Comparison of ENCODE assay signal across 12 mouse cellular contexts in the genomic region with DNA sequence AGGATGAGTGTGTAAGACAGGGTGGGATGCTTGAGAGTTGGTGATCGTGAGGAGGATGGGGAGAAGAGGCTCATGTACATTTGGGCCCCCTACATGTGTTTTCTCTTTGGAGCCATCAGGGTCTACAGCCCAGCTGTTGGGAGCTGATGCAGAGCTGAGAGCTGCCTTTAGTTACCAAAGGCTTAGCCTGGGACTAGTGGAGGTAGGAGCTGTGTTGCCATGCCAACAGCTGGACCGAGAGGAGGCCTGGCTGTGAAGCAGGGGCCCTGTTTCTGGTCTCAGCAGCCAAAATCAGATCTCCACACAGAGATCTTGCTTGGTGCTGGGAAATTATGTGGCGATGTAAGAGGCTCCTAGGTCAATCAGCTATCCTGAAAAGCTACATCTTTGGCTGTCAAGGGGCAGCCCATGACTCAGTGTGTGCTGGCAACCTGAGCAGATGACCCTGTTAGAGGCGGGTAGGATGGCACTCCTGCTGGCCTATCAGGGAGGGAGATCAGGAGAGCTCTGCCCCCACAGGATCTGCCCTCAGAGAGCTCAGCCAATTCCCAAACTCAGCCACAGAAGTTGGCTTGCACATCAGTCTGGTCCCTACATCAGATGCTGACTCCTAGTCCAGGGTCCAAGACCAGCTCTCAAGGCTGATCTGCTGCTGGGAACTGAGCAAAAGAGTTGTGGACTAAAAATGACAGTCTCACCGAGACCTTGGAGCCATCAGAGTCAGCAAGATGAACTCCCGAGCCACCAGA. TPM values are rescaled to one million over a fixed set of nuclear protein-coding genes. Genes with fewer than 3 reads are reported as not detected.
DNase-seq lines count a peak whose midpoint lies in the region; ATAC-seq and TF ChIP-seq lines count a peak whose summit lies in the region.
"Had no signal": no experiment of that assay in that cellular context is flagged by ENCODE, and none has a peak within 500 bp of the region (broad histone marks: within the 10 kb centered on the region; RNA-seq: fewer than 3 reads in every experiment).

No protein-coding gene starts in this region.

- H3K36me3 ChIP-seq in heart, embryonic 10.5 days = no peaks in the 10 kb centered on the region
- H3K36me3 ChIP-seq in neural tube, embryonic 13.5 days = no peaks in the 10 kb centered on the region
- H3K36me3 ChIP-seq in hindbrain, postnatal 0 days (ENCODE audit: insufficient read depth, low read length) = no peaks in the 10 kb centered on the region
- no peaks in the 10 kb centered on the region for H3K36me3 ChIP-seq in stomach, postnatal 0 days (ENCODE audit: control insufficient read depth, insufficient read depth, low read length)
- H3K36me3 ChIP-seq: liver, embryonic 15.5 days had no signal

- TF ChIP-seq EP300 in stomach, postnatal 0 days (optimal IDR thresholded peaks at IDR 0.05) = no peak

- no peak for ATAC-seq in neural tube, embryonic 13.5 days (ENCODE audit: low read depth)
- no peak for ATAC-seq in hindbrain, postnatal 0 days
- ATAC-seq in stomach, postnatal 0 days (ENCODE audit: low FRiP score, low TSS enrichment) = no peak
- ATAC-seq: intestine, postnatal 0 days had no signal

- H3K4me2 ChIP-seq in neural tube, embryonic 13.5 days = no peak overlapping the region
- no peak overlapping the region for H3K4me2 ChIP-seq in hindbrain, postnatal 0 days (ENCODE audit: low read depth, low read length)
- no peak overlapping the region for H3K4me2 ChIP-seq in stomach, postnatal 0 days (replicated peaks; ENCODE audit: low read depth)
- H3K4me2 ChIP-seq: liver, embryonic 15.5 days had no signal

- H3K4me1 ChIP-seq in heart, embryonic 10.5 days = peaks cover 44% of the 10 kb centered on the region
- peaks cover 26% of the 10 kb centered on the region for H3K4me1 ChIP-seq in neural tube, embryonic 13.5 days (replicated peaks)
- H3K4me1 ChIP-seq in hindbrain, postnatal 0 days (ENCODE audit: insufficient read depth, low read length) = peaks cover 17% of the 10 kb centered on the region
- H3K4me1 ChIP-seq in stomach, postnatal 0 days (replicated peaks; ENCODE audit: control insufficient read depth, insufficient read depth) = peaks cover 4% of the 10 kb centered on the region; the same call in 1 of the 2 replicates

- peak overlapping the region; percentile 59 for H3K27ac ChIP-seq in heart, embryonic 10.5 days
- 0 out of 2 replicates have a peak overlapping the region, but pooled peaks have one; percentile 33 for H3K27ac ChIP-seq in neural tube, embryonic 13.5 days (replicated peaks)
- peak overlapping the region; percentile 38; the same call in 1 of the 2 replicates for H3K27ac ChIP-seq in hindbrain, postnatal 0 days
- H3K27ac ChIP-seq in stomach, postnatal 0 days (replicated peaks) = 0 out of 2 replicates have a peak overlapping the region, but pooled peaks have one; percentile 35
- H3K27ac ChIP-seq: liver, embryonic 15.5 days had no signal

- peak; percentile 70 for DNase-seq in heart, embryonic 10.5 days (ENCODE audit: low spot score)
- no peak for DNase-seq in heart, adult 9 months (ENCODE audit: low spot score in 2 of 2)
- no peak for DNase-seq in neural tube, embryonic 10.5 days (ENCODE audit: extremely low spot score, low spot score)
- peak; percentile 21 for DNase-seq in hindbrain, postnatal 0 days (ENCODE audit: low spot score)
- DNase-seq in stomach, postnatal 0 days (ENCODE audit: low spot score) = no peak
- no peak for DNase-seq in ovary, postnatal 10 days (ENCODE audit: low spot score)
- no peak for DNase-seq in spleen, postnatal 36 days (ENCODE audit: low spot score in 2 of 2)
- DNase-seq: thymus, adult 18-20 months had no signal

- 0 out of 2 replicates have a peak overlapping the region, but pooled peaks have one; percentile 0 for H3K9ac ChIP-seq in neural tube, embryonic 13.5 days
- no peak overlapping the region for H3K9ac ChIP-seq in hindbrain, postnatal 0 days (replicated peaks; ENCODE audit: low read length)
- no peak overlapping the region for H3K9ac ChIP-seq in stomach, postnatal 0 days (ENCODE audit: low read length)
- H3K9ac ChIP-seq: liver, embryonic 15.5 days had no signal

- no peak overlapping the region for H3K4me3 ChIP-seq in heart, embryonic 10.5 days
- no peak overlapping the region for H3K4me3 ChIP-seq in neural tube, embryonic 13.5 days
- H3K4me3 ChIP-seq in hindbrain, postnatal 0 days (ENCODE audit: low read length) = no peak overlapping the region
- no peak overlapping the region for H3K4me3 ChIP-seq in stomach, postnatal 0 days (ENCODE audit: low read depth, low read length)
- H3K4me3 ChIP-seq: liver, embryonic 15.5 days had no signal

- no peak for TF ChIP-seq CTCF in hindbrain, postnatal 0 days (IDR thresholded peaks at IDR 0.05; ENCODE audit: low read depth)
- TF ChIP-seq CTCF in stomach, postnatal 0 days (IDR thresholded peaks at IDR 0.05; ENCODE audit: low read depth) = no peak

- H3K9me3 ChIP-seq in heart, embryonic 10.5 days = no peaks in the 10 kb centered on the region
- H3K9me3 ChIP-seq in neural tube, embryonic 13.5 days = no peaks in the 10 kb centered on the region
- no peaks in the 10 kb centered on the region for H3K9me3 ChIP-seq in hindbrain, postnatal 0 days (ENCODE audit: low read length)
- H3K9me3 ChIP-seq in stomach, postnatal 0 days (ENCODE audit: control insufficient read depth, low read length) = no peaks in the 10 kb centered on the region
- H3K9me3 ChIP-seq: liver, embryonic 15.5 days had no signal

- WGBS in heart, embryonic 10.5 days = 48% methylated on average over 6 of the region's 6 CpGs
- 44% methylated on average over 6 of the region's 6 CpGs for WGBS in neural tube, embryonic 13.5 days
- 35% methylated on average over 6 of the region's 6 CpGs for WGBS in hindbrain, postnatal 0 days
- WGBS in stomach, postnatal 0 days = 43% methylated on average over 6 of the region's 6 CpGs

- H3K27me3 ChIP-seq in heart, embryonic 10.5 days (ENCODE audit: insufficient read depth, poor library complexity, severe bottlenecking) = no peaks in the 10 kb centered on the region
- peaks cover 15% of the 10 kb centered on the region for H3K27me3 ChIP-seq in neural tube, embryonic 13.5 days
- no peaks in the 10 kb centered on the region for H3K27me3 ChIP-seq in hindbrain, postnatal 0 days (ENCODE audit: insufficient read depth, low read length)
- no peaks in the 10 kb centered on the region for H3K27me3 ChIP-seq in stomach, postnatal 0 days (ENCODE audit: control insufficient read depth, insufficient read depth, low read length)

RNA-seq across cellular contexts. Expression of gene Lrrc74a, which starts 56.1 kb away (rescaled TPM):
- not detected in 2 replicates for polyA plus RNA-seq in heart, embryonic 10.5 days (2016; fragmentation: Nextera tagmentation; extraction: Ambion mirVana)
- polyA plus RNA-seq in neural tube, embryonic 13.5 days (2015; fragmentation: Nextera tagmentation; extraction: Ambion mirVana) = not detected in 2 replicates
- total RNA-seq in hindbrain, postnatal 0 days (2014; rRNA removed) = not detected in 2 replicates
- polyA plus RNA-seq in hindbrain, postnatal 0 days (2015; fragmentation: Nextera tagmentation; extraction: Ambion mirVana) = not detected in 2 replicates
- polyA plus RNA-seq in stomach, postnatal 0 days (2015; fragmentation: Nextera tagmentation; extraction: Ambion mirVana) = not detected in 2 replicates
- total RNA-seq: ES-E14 had no signal
- polyA plus RNA-seq: intestine, postnatal 0 days; liver, embryonic 15.5 days had no signal

Comparison
In these comparisons a context has a peak if more than half of its experiments do, and no peak if none do; other contexts are left out.
1. DNase-seq: peak in heart, embryonic 10.5 days (single experiment) and hindbrain, postnatal 0 days (single experiment); none in heart, adult 9 months (0 of 2), neural tube, embryonic 10.5 days (single experiment), stomach, postnatal 0 days (single experiment), ovary, postnatal 10 days (single experiment) and spleen, postnatal 36 days (0 of 2).
2. Peak in every context shown above with its lines, with median percentiles within 50 percentile points of each other: H3K27ac ChIP-seq.